Mouse (Mus musculus) liver, adult 2 months (tissue): ENCODE measurements around the gene Mcm9.
"Not testable (repeated sequence)": the region's sequence is repeated elsewhere in the genome, so short reads cannot be mapped to it uniquely, and the experiment has no call there.

Source experiments
- CTCF ChIP-seq: fragments of 200-500 bp; IDR thresholded peaks from 2 replicates; pipeline ENCODE4 v1.5.1; 2011; ENCODE audit warnings: low read depth, low read length, control low read depth
- POLR2A ChIP-seq: fragments of 200-500 bp; IDR thresholded peaks from 2 replicates; pipeline ENCODE4 v1.6.1; 2011; ENCODE audit warnings: low read length, control low read depth; ENCODE audit not compliant: insufficient read depth; ENCODE audit errors: extremely low read depth

DNA sequence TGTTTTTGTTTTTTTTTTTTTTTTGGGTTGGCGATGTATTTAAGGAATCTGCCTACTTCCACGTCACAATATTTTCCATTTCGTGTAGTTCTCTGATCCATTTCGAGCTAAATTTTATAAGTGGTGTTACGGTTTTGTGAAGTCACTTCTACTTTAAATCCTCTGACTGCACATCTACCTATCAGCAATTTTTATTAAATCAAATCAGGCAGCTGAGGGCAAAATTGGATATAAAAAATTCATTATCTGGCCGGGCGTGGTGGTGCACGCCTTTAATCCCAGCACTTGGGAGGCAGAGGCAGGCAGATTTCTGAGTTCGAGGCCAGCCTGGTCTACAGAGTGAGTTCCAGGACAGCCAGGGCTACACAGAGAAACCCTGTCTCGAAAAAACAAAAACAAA is at the start of gene Mcm9:
- not testable (repeated sequence) for TF ChIP-seq CTCF, POLR2A
